Mouse (Mus musculus) C2C12 (cell line): ENCODE data around the gene Bcor. TPM values are rescaled to one million over a fixed set of nuclear protein-coding genes. Genes with fewer than 3 reads are reported as not detected.

ENCODE experiments used
- H3K27me3 ChIP-seq: one replicate; pipeline ENCODE4 v1.6.1; 2011; ENCODE audit not compliant: control insufficient read depth, insufficient read depth, insufficient read length
- H3K36me3 ChIP-seq: one replicate; pipeline ENCODE4 v1.6.1; 2011; ENCODE audit not compliant: control insufficient read depth, insufficient read depth
- H3K4me3 ChIP-seq: one replicate; pipeline ENCODE4 v1.5.1; 2011; ENCODE audit warnings: mild to moderate bottlenecking, control low read depth; ENCODE audit not compliant: poor library complexity, insufficient read depth, severe bottlenecking
- H3K79me2 ChIP-seq: one replicate; pipeline ENCODE4 v1.6.1; 2011; ENCODE audit not compliant: control insufficient read depth, insufficient read depth
- H3K79me3 ChIP-seq: one replicate; pipeline ENCODE4 v1.6.1; 2011; ENCODE audit warnings: low read depth, control low read depth
- H3ac ChIP-seq: one replicate; pipeline ENCODE3; 2011; ENCODE audit warnings: low read depth; ENCODE audit not compliant: control insufficient read depth, insufficient read length
- CEBPB ChIP-seq: IDR thresholded peaks from one replicate; pipeline ENCODE4 v1.6.1; 2011; ENCODE audit warnings: low read depth, mild to moderate bottlenecking, control low read depth, moderate library complexity
- CTCF ChIP-seq: IDR thresholded peaks from one replicate; pipeline ENCODE4 v1.5.1; 2011; ENCODE audit not compliant: control insufficient read depth, insufficient read depth, insufficient read length
- FOSL1 ChIP-seq: IDR thresholded peaks from one replicate; pipeline ENCODE4 v1.8.0; 2011; ENCODE audit warnings: mild to moderate bottlenecking, low read length; ENCODE audit not compliant: poor library complexity, insufficient read depth, severe bottlenecking
- MAX ChIP-seq: IDR thresholded peaks from one replicate; pipeline ENCODE4 v1.6.1; 2011; ENCODE audit warnings: mild to moderate bottlenecking, control low read depth
- MYOD1 ChIP-seq: IDR thresholded peaks from one replicate; pipeline ENCODE4 v1.6.1; 2011; ENCODE audit warnings: low read depth; ENCODE audit not compliant: control insufficient read depth, insufficient read length
- MYOG ChIP-seq: IDR thresholded peaks from one replicate; pipeline ENCODE4 v1.6.1; 2011; ENCODE audit not compliant: control insufficient read depth, insufficient read length; ENCODE audit errors: extremely low read depth
- USF1 ChIP-seq: IDR thresholded peaks from one replicate; pipeline ENCODE4 v1.6.1; 2011; ENCODE audit warnings: low read depth, mild to moderate bottlenecking, control low read depth, moderate library complexity
- polyA plus RNA-seq: library from polyadenylated mRNA; unstranded; fragments of >200 nt; fragmentation: generic; extraction: Trizol; gene quantifications from one replicate; pipeline ENCODE4 v1.2.1, GENCODE M21; 2012; ENCODE audit warnings: missing spikeins

Bcor gene
- polyA plus RNA-seq, 1 experiment, result 15.2 TPM

GRCm38 (mm10) chrX:12090151-12090870, 69.8 kb downstream of the Bcor start:
- TF ChIP-seq CEBPB, result no peak
- TF ChIP-seq MAX, result no peak
- no peak for TF ChIP-seq MYOG
- TF ChIP-seq USF1, result no peak
- TF ChIP-seq MYOD1, result no peak
- TF ChIP-seq CTCF, result no peak
- no peak for TF ChIP-seq FOSL1
- H3K27me3 ChIP-seq, result no peaks in the 10 kb centered on the region
- peaks cover 3% of the 10 kb centered on the region for H3K79me3 ChIP-seq
- H3K4me3 ChIP-seq, result no peak overlapping the region
- H3ac ChIP-seq, result peak overlapping the region; percentile 57
- H3K36me3 ChIP-seq, result no peaks in the 10 kb centered on the region
- no peaks in the 10 kb centered on the region for H3K79me2 ChIP-seq

DNA sequence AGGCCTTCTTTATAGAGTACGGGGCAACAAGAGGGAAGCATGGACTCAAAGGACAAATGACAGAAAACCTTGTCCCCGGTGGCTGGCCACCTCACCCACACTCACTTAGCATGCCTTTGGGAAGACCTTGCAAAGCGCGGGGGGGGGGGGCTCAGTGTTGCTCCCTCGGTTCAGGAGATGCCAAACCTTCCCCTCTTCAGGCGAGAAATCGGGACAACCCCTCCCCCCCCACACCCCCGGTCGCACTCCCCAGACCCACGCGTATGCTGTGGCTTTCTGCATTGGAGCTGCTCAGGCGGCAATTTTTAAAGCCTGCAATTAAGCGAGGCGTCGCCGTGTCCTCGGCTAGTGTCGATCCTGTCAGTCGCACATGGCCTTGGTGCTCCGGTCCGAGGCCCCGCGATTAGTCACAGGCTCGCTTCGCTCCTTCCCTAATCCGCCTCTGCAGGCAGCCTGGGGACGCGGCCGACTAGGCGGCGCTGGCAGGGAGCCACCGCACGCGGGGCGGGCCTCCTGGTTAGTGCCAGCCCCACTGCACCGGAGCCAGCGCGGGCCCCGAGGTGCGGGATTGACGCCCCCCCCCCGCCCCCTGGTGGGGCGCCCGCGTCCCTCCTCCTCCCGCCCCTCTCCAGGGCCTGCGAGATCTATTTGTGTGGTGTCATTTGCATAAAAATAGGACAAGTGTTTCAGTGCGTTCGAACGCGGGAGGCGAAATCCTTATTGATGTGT, 70.6 kb downstream of the Bcor start:
- Histone ChIP-seq H3ac (no peak overlapping the region), H3K27me3 (no peaks in the 10 kb centered on the region), H3K36me3 (no peaks in the 10 kb centered on the region), H3K79me3 (peaks cover 3% of the 10 kb centered on the region), H3K79me2 (no peaks in the 10 kb centered on the region), H3K4me3 (no peak overlapping the region)
- TF ChIP-seq USF1 (no peak), MAX (peak; percentile 91)

- H3K36me3 ChIP-seq, result no peaks in the 10 kb centered on the region
- no peak overlapping the region for H3K4me3 ChIP-seq
- peaks cover 3% of the 10 kb centered on the region for H3K79me3 ChIP-seq
- no peaks in the 10 kb centered on the region for H3K79me2 ChIP-seq
- H3K27me3 ChIP-seq, result no peaks in the 10 kb centered on the region
- H3ac ChIP-seq, result peak overlapping the region; percentile 30
- TF ChIP-seq MYOG (no peak), MAX (no peak), CEBPB (no peak), CTCF (no peak), USF1 (no peak), FOSL1 (no peak), MYOD1 (no peak)
These were observed 71.2 kb downstream of the Bcor start for GRCm38 (mm10) chrX:12089027-12089340.

DNA sequence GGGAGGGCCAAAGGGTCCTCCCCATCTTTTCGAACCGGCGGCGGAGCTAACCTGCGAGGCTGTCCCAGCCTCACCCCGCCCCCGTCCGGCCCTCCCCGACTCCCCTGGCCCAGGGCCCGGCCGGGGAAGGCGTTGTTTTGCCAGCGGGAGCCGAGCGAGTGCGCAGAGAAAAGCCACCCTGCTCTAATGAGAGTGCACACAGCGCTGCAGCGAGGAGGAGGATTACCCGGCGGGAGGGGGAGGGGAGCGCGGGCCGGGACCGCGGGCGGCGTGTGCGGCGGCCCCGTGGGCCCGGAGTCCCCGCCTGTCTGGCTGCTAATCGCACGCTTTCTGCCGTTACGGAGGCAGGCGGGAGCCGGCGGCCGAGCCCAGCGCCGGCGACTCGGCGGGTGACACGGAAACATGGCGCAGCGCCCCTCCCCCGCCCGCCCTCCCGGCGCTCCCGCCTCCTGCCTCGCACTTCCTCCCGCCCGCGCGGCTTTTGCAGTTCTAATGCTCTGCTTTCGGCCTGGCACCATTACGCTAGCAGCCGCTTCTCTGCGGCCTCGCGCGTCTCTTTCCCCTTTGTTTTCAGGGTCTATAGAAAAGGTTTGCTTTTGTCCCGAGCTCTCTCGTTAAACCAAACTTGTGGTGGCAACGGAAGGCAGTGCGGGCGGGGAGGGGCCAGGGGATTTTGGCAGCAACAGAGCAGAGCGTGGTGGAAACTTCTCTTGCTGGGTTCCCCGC, 71.7 kb downstream of the Bcor start:
- H3K79me3 ChIP-seq, result peaks cover 3% of the 10 kb centered on the region
- H3K27me3 ChIP-seq, result no peaks in the 10 kb centered on the region
- peak overlapping the region; percentile 25 for H3K4me3 ChIP-seq
- no peaks in the 10 kb centered on the region for H3K36me3 ChIP-seq
- H3K79me2 ChIP-seq, result no peaks in the 10 kb centered on the region
- peak overlapping the region; percentile 84 for H3ac ChIP-seq
- TF ChIP-seq MAX, result peak; percentile 38
- TF ChIP-seq USF1, result no peak

GRCm38 (mm10) chrX:12087511-12088300, 72.4 kb downstream of the Bcor start:
- peak overlapping the region; percentile 84 for H3ac ChIP-seq
- H3K79me2 ChIP-seq, result no peaks in the 10 kb centered on the region
- H3K79me3 ChIP-seq, result peaks cover 3% of the 10 kb centered on the region
- no peaks in the 10 kb centered on the region for H3K27me3 ChIP-seq
- peak overlapping the region; percentile 25 for H3K4me3 ChIP-seq
- TF ChIP-seq USF1, result no peak
- no peak for TF ChIP-seq MYOD1
- TF ChIP-seq MAX, result no peak
- TF ChIP-seq CEBPB, result no peak
- no peak for TF ChIP-seq MYOG
- no peaks in the 10 kb centered on the region for H3K36me3 ChIP-seq
